Mouse (Mus musculus) thymus, postnatal 0 days (tissue): ENCODE measurements around the gene Hdac11. TPM values are rescaled to one million over a fixed set of nuclear protein-coding genes. Genes with fewer than 3 reads are reported as not detected.

Experiments used
- DNase-seq: peaks from one replicate; pipeline ENCODE4 v3.0.0-alpha.2; 2015; ENCODE audit warnings: low spot score
- polyA plus RNA-seq: library from polyadenylated mRNA; unstranded; fragments of >200 nt; fragmentation: Nextera tagmentation; extraction: Ambion mirVana; gene quantifications from 2 replicates; pipeline ENCODE4 v1.2.1, GENCODE M21; 2015

Hdac11 gene
- polyA plus RNA-seq, 1 experiment from 2014 or later, result 6.2 TPM

DNA sequence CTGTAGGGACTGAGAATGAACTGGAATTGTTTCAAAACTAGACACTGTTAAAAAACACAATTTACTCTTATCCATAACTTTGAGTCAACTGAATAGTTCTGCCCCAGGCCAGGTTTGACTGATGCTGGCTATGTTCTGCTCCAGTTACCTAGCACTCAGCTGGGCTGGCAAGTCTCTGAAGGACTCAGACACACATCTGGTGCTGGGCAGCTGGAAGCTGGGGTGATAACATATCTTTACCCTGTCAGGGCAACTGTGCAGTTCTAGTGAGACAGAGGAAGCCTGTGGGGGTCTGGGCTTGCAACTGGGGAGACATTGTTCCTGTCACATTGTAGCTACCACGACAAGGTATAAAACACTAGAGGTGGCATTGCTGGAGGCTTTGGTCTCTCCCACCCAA lies 25.6 kb upstream of the Hdac11 start:
- DNase-seq, result no peak

GRCm38 (mm10) chr6:91137343-91137956 lies 19.0 kb upstream of the Hdac11 start:
- DNase-seq, result no peak

- peak; percentile 77 for DNase-seq
These were observed 16.6 kb upstream of the Hdac11 start for GRCm38 (mm10) chr6:91139846-91140245.

DNA sequence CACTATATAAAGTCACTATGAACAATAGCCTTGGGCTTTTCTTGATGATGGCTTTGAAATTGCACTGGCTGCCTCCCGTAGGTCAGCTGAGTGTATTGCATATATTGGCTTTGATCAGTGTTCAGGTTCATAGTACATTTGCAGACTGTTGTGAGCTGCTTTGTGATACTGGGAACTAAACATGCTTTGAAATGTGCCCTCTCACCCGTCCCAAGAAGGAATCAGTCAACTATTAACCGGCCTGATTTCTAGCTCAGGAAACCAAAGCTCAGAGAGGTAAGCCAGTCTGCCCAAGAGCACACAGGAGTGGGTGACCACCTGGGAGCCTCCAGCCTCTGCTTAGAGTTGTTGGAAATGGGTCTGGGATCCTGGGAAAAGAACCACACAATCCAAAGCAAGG lies 11.4 kb upstream of the Hdac11 start:
- no peak for DNase-seq

DNA sequence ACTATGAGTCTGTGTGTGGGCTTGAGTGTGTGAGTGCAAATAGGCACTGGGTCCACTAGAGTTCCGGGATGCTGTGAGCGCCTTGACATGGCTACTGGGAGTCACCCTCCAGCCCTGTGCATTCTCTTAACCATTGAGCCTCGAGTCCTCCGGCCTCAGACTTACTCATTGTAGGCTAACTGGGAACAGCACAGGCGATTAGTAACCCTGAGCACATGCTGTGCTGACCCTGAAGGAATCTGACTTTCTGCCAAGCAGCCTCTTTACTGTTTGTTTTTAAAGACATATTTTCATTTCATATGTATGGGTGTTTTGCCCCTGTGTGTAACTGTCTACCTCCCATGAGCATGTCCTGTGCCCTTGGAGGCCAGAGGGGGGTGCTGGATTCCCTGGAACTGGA lies 10.9 kb upstream of the Hdac11 start:
- DNase-seq, result no peak

GRCm38 (mm10) chr6:91146443-91147151 lies 9.9 kb upstream of the Hdac11 start:
- no peak for DNase-seq

- no peak for DNase-seq
These were observed 9.2 kb upstream of the Hdac11 start for GRCm38 (mm10) chr6:91147152-91147770.

- peak; percentile 72 for DNase-seq
These were observed 3.4 kb upstream of the Hdac11 start for GRCm38 (mm10) chr6:91152892-91153548.

DNA sequence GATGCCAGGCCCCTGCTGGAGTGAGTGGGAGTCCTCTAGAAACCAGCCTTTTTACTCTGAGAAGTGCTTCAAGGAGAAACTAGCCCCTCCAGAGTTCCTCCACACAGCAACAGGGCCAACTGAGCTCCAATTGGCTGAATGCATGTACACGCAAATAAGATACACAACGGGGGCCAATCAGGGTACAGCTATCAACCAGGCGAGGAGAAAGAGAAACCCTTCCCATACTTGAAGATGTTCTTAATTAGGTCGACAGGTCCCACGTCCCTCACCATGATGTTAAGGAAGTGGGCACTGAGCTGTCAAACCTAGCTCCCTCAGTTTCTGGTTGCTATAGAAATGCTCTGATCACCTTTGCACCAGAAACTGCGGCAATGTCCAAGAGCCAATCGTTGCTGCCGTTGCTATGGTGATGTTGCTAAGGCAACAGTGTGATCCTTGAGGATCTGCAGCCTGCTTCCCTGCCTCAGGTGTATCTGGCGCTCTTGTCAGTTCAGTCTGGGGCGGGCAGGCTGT lies 2.9 kb upstream of the Hdac11 start:
- DNase-seq, result peak; percentile 80

- peak; percentile 80 for DNase-seq
These were observed 1.8 kb upstream of the Hdac11 start for GRCm38 (mm10) chr6:91154685-91155084.

- no peak for DNase-seq
These were observed 1.2 kb upstream of the Hdac11 start for GRCm38 (mm10) chr6:91155286-91155685.

DNA sequence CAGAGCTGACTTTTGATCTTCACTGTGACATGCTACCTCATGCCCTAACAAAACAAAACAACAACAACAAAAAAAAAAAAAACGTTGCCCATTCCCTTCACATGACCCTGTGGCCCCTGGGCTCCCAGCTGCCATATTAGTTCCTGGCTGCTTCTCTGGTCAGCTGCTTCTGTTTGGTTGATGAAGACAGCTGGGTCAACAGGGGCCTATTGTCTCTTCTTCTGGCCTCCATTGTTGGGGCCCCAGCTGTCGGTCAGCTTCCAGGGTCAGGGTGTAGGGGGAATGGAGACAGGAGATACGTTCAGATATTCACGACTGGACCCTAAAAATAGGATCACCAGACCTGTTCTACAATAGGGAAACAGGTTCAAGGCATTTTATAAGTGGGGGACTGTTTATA lies 403 bp upstream of the Hdac11 start:
- DNase-seq, result no peak

GRCm38 (mm10) chr6:91157237-91157570 lies 739 bp downstream of the Hdac11 start:
- DNase-seq, result no peak

DNA sequence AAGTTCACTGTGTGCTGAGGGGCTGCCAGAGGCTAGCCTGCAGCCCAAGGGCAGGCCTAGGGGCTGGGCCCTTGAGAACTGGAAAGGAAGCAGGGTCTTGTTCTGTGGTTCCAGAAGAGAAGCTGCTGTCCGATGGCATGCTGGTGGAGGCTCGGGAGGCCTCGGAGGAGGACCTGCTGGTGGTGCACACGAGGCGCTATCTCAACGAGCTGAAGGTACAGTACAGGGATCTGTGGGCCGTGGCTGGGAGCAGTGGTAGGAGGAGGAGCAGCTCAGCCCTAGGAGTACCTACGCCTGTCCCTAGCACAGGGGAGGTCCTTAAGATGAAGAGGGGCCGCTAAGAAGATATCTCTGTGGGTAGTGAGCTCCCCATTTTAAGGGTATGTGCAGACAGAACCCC lies 2.6 kb downstream of the Hdac11 start:
- DNase-seq, result no peak

GRCm38 (mm10) chr6:91160399-91160798 lies 3.9 kb downstream of the Hdac11 start:
- no peak for DNase-seq

GRCm38 (mm10) chr6:91160976-91161375 lies 4.5 kb downstream of the Hdac11 start:
- no peak for DNase-seq

- no peak for DNase-seq
These were observed 5.2 kb downstream of the Hdac11 start for GRCm38 (mm10) chr6:91161506-91162235.

- no peak for DNase-seq
These were observed 5.8 kb downstream of the Hdac11 start for GRCm38 (mm10) chr6:91162314-91162713.

DNA sequence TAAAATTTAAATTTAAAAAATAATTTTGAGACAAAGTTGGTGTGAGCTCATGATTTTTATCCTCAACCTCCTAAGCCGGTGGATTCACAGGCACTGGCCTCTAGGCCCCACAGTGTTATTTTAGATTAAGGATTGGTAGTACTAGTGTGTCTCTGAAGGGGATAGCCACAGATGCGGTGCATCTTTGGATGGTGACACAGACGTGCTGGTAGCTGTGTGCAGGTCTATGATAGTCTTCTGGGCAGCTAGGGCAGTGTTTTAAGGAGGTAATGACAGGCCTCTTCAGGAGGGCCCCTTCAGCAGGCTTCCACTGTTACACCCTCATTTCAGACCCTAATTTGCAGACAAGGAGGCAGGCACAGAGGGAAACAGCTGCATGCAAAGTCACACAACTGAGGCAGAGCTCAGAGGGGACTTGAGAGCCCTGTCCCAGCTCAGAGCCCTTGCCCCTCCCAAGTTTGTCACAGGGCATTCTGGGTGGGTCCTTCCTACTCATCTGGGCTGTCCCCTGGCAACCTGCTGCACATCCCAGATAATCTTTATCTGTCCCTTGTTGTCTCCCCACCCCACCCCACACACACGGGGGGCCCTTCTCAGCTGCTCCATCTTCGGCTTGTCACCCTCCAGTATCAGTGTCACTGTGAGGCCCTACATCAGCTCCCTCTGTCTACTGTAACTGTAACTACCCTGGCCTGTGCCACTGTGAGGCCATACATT lies 6.9 kb downstream of the Hdac11 start:
- no peak for DNase-seq

GRCm38 (mm10) chr6:91164584-91164983 lies 8.1 kb downstream of the Hdac11 start:
- DNase-seq, result no peak

- DNase-seq, result peak; percentile 79
These were observed 8.7 kb downstream of the Hdac11 start for GRCm38 (mm10) chr6:91165210-91165609.
